Mouse (Mus musculus) kidney, adult 2 months (tissue): ENCODE measurements around the gene Cldn15. TPM values are rescaled to one million over a fixed set of nuclear protein-coding genes. Genes with fewer than 3 reads are reported as not detected.
A peak's percentile ranks its signal among the peaks of the same experiment; 100 is the strongest.

Experiments used
- DNase-seq: peaks from one replicate; pipeline ENCODE4 v3.0.0; 2021
- H3K27ac ChIP-seq: fragments of 200-500 bp; 2 replicates; pipeline ENCODE4 v1.5.1; 2012; ENCODE audit warnings: low read depth, low read length, control low read depth, inconsistent platforms; ENCODE audit not compliant: insufficient read depth
- H3K27me3 ChIP-seq: fragments of 200-500 bp; replicated peaks from 2 replicates; pipeline ENCODE4 v1.6.1; 2012; ENCODE audit warnings: mild to moderate bottlenecking, moderate library complexity, low read length, inconsistent platforms; ENCODE audit not compliant: control insufficient read depth, insufficient read depth
- H3K36me3 ChIP-seq: fragments of 200-500 bp; 2 replicates; pipeline ENCODE4 v1.6.1; 2012; ENCODE audit warnings: mild to moderate bottlenecking, moderate library complexity, low read length, inconsistent platforms; ENCODE audit not compliant: control insufficient read depth, insufficient read depth
- H3K4me1 ChIP-seq: fragments of 200-500 bp; 2 replicates; pipeline ENCODE4 v1.6.1; 2011; ENCODE audit warnings: low read length; ENCODE audit not compliant: control insufficient read depth, insufficient read depth
- H3K4me3 ChIP-seq: fragments of 200-500 bp; 2 replicates; pipeline ENCODE4 v1.5.1; 2011; ENCODE audit warnings: mild to moderate bottlenecking, low read depth, low read length, control low read depth; ENCODE audit not compliant: insufficient read depth
- CTCF ChIP-seq: fragments of 200-500 bp; conservative IDR thresholded peaks from 2 replicates; pipeline ENCODE4 v1.5.1; 2011; ENCODE audit warnings: low read depth, mild to moderate bottlenecking, control low read depth, low read length, moderate library complexity, mixed read lengths; ENCODE audit not compliant: insufficient read depth, insufficient read length
- POLR2A ChIP-seq: fragments of 200-500 bp; IDR thresholded peaks from one replicate; pipeline ENCODE4 v1.6.1; 2011; ENCODE audit warnings: low read depth, low read length, control low read depth
- WGBS: fragments of 180-500 bp; shearing (Covaris S2); methylation state at CpG from one replicate; pipeline ENCODE4 v1.1.7; 2018; 5-methylcytosine and 5-hydroxymethylcytosine counted together
- polyA plus RNA-seq: library from polyadenylated mRNA; depleted of rRNA; stranded (reverse); fragments of >200 nt; gene quantifications from 2 replicates; pipeline ENCODE4 v1.2.3, GENCODE M21; 2012

The Cldn15 gene
- polyA plus RNA-seq, 1 experiment: 28.2 TPM

GRCm38 (mm10) chr5:136982338-136982930, 16.0 kb downstream of the Cldn15 start:
- TF ChIP-seq CTCF: peak; percentile 57
- no peak for TF ChIP-seq POLR2A
- H3K27me3 ChIP-seq: no peaks in the 10 kb centered on the region
- H3K4me3 ChIP-seq: no peak overlapping the region
- no peaks in the 10 kb centered on the region for H3K36me3 ChIP-seq
- H3K27ac ChIP-seq: no peak overlapping the region
- peak; percentile 47 for DNase-seq
- H3K4me1 ChIP-seq: peaks cover 4% of the 10 kb centered on the region; the same call in 1 of the 2 replicates
- 42% methylated on average over 16 of the region's 16 CpGs for WGBS

- WGBS: 54% methylated on average over 14 of the region's 14 CpGs
- TF ChIP-seq CTCF (no peak), POLR2A (no peak)
- no peaks in the 10 kb centered on the region for H3K27me3 ChIP-seq
- H3K27ac ChIP-seq: no peak overlapping the region
- no peak overlapping the region for H3K4me3 ChIP-seq
- H3K4me1 ChIP-seq: peaks cover 4% of the 10 kb centered on the region; the same call in 1 of the 2 replicates
- no peaks in the 10 kb centered on the region for H3K36me3 ChIP-seq
- no peak for DNase-seq
Observed at GRCm38 (mm10) chr5:136984828-136985227, 18.4 kb downstream of the Cldn15 start.

GRCm38 (mm10) chr5:136986695-136987137, 20.3 kb downstream of the Cldn15 start, which contains the start of gene Plod3:
Gene Plod3 (plus strand): TSS chr5:136987019.
- H3K27ac ChIP-seq: peak within 1 kb of the TSS; percentile 21
- peak within 1 kb of the TSS; percentile 88 for H3K4me3 ChIP-seq
- peaks cover 4% of the 10 kb centered on the region; the same call in 1 of the 2 replicates for H3K4me1 ChIP-seq
- DNase-seq: peak; percentile 99
- WGBS: under 1% methylated on average over 26 of the region's 26 CpGs
- no peaks in the 10 kb centered on the region for H3K36me3 ChIP-seq
- no peaks in the 10 kb centered on the region for H3K27me3 ChIP-seq
- TF ChIP-seq CTCF (no peak), POLR2A (no peak)

GRCm38 (mm10) chr5:136987138-136987933, 20.9 kb downstream of the Cldn15 start:
- peak overlapping the region; percentile 88 for H3K4me3 ChIP-seq
- H3K4me1 ChIP-seq: peaks cover 4% of the 10 kb centered on the region; the same call in 1 of the 2 replicates
- TF ChIP-seq POLR2A (peak; percentile 4), CTCF (no peak)
- under 1% methylated on average over 67 of the region's 67 CpGs for WGBS
- H3K27ac ChIP-seq: peak overlapping the region; percentile 21
- no peaks in the 10 kb centered on the region for H3K36me3 ChIP-seq
- DNase-seq: peak; percentile 86
- H3K27me3 ChIP-seq: no peaks in the 10 kb centered on the region

- DNase-seq: no peak
- peak within 1 kb of the TSS; percentile 21 for H3K27ac ChIP-seq
- no peaks in the 10 kb centered on the region for H3K27me3 ChIP-seq
- H3K4me1 ChIP-seq: peaks cover 4% of the 10 kb centered on the region; the same call in 1 of the 2 replicates
- WGBS: 7% methylated on average over 12 of the region's 12 CpGs
- peak within 1 kb of the TSS; percentile 88 for H3K4me3 ChIP-seq
- no peaks in the 10 kb centered on the region for H3K36me3 ChIP-seq
- TF ChIP-seq POLR2A (no peak), CTCF (no peak)
Observed at GRCm38 (mm10) chr5:136987934-136988271, 21.5 kb downstream of the Cldn15 start, which contains the start of gene Znhit1. Gene Znhit1 (minus strand): TSS chr5:136988021.

GRCm38 (mm10) chr5:136988420-136988819, 22.0 kb downstream of the Cldn15 start:
- H3K4me3 ChIP-seq: peak overlapping the region; percentile 88; the same call in 1 of the 2 replicates
- no peaks in the 10 kb centered on the region for H3K36me3 ChIP-seq
- no peak overlapping the region for H3K27ac ChIP-seq
- WGBS: 65% methylated on average over 7 of the region's 7 CpGs
- peaks cover 4% of the 10 kb centered on the region; the same call in 1 of the 2 replicates for H3K4me1 ChIP-seq
- no peaks in the 10 kb centered on the region for H3K27me3 ChIP-seq
- TF ChIP-seq CTCF (no peak), POLR2A (no peak)
- peak; percentile 25 for DNase-seq

GRCm38 (mm10) chr5:136989801-136990200, 23.4 kb downstream of the Cldn15 start:
- H3K27ac ChIP-seq: no peak overlapping the region
- no peak for DNase-seq
- H3K36me3 ChIP-seq: no peaks in the 10 kb centered on the region
- TF ChIP-seq CTCF: no peak
- no peak for TF ChIP-seq POLR2A
- H3K4me3 ChIP-seq: no peak overlapping the region
- H3K4me1 ChIP-seq: peaks cover 4% of the 10 kb centered on the region; the same call in 1 of the 2 replicates
- 83% methylated on average over 6 of the region's 6 CpGs for WGBS
- H3K27me3 ChIP-seq: no peaks in the 10 kb centered on the region
